Mouse (Mus musculus) Patski (cell line): ENCODE results near the gene Hoxc5. TPM values are rescaled to one million over a fixed set of nuclear protein-coding genes. Genes with fewer than 3 reads are reported as not detected.

ENCODE experiments used
- ATAC-seq: fragments of 100-300 bp; one replicate; pipeline ENCODE4 v1.8.0; 2021
- CTCF ChIA-PET: fragments of 350-600 bp; sonication (Branson Sonifier 250); formaldehyde crosslinking; loops from one replicate; lab custom pipeline; 2022; ENCODE audit warnings: inconsistent platforms; lab: Charles Lee
- POLR2A ChIA-PET: fragments of 350-600 bp; sonication (Branson Sonifier 250); formaldehyde crosslinking; loops from one replicate; lab custom pipeline; 2022; ENCODE audit warnings: antibody characterized with exemption, inconsistent platforms; lab: Charles Lee
- DNase-seq: peaks from one replicate; pipeline ENCODE4 v3.0.0-alpha.2; 2011; ENCODE audit warnings: low read depth, low spot score
- H3K27me3 ChIP-seq: fragments of 371-371 bp; one replicate; pipeline ENCODE4 v1.5.1; 2021
- CTCF ChIP-seq: fragments of 100-300 bp; IDR thresholded peaks from one replicate; pipeline ENCODE4 v1.5.1; 2021
- in situ Hi-C: fragments of 300-500 bp; cut with MboI; formaldehyde crosslinking; loops from 3 replicates; pipeline ENCODE4 v1.11.1; 2018; ENCODE audit warnings: low pct_unique_long_range_greater_than_20kb, mixed read lengths
- polyA plus RNA-seq: library from polyadenylated mRNA; unstranded; gene quantifications from one replicate; pipeline ENCODE4 v1.2.3, GENCODE M21; 2021

Hoxc5 gene
- polyA plus RNA-seq, 1 experiment from 2014 or later = 0.56 TPM

DNA sequence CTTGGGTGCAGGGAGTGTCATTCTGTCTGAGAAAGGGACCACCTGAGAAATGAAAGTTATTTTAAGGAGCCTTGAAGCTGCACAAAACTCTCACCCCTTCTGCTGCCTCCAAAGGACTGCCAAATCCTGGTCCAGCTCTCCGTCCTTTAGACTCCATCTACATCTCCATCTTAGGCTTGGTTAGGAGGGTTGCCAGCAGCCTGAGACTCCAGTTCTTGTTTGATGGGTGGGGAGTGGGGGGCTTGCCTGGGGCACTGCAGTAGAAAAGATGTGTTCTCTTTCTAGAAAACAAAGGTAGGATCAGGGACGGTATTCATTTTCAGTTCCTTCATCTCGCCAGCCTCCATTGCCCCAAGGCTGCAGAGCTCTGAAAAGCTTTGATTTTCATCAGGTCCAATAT lies 30.2 kb downstream of the Hoxc5 start:
- no peaks in the 10 kb centered on the region for H3K27me3 ChIP-seq
- ATAC-seq (no peak), DNase-seq (no peak)
- CTCF ChIA-PET = interaction anchor here (1.0 to 1.8 kb wide), 2 partner anchors 10 to 133 kb away, joined by 3 to 8 read pairs; no protein-coding TSS in a partner anchor
- in situ Hi-C loops = no loop called here
- no peak for TF ChIP-seq CTCF
- POLR2A ChIA-PET = no interaction called here

DNA sequence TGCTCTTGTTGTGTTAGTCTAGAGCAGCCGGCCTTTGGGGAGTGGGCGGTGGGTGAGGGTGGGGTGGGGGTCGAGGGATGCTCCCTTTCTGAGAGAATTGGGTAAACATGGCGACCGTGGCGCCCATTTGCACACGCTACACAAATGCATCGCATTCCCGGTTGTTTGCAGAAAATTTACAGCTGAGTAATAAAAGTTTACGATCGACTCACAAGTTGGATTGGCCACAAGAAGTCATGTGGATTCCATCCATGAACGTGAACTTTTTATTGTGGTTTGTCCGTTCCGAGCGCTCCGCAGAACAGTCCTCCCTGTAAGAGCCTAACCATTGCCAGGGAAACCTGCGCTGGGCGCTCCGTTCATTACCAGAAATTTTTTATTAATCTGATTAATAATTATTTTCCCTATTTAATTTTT lies 30.7 kb downstream of the Hoxc5 start, which contains the start of gene Hoxc6:
Gene Hoxc6, plus strand, starts transcription at position 319 of the 417 bp plus-strand sequence.
- TF ChIP-seq CTCF = no peak
- in situ Hi-C loops = no loop called here
- DNase-seq (no peak), ATAC-seq (no peak)
- ChIA-PET POLR2A (no interaction called here), CTCF (interaction anchor here (1.0 to 1.8 kb wide), 3 partner anchors 11 to 133 kb away, joined by 3 to 8 read pairs (median 3); no protein-coding TSS in a partner anchor)
- H3K27me3 ChIP-seq = no peaks in the 10 kb centered on the region

DNA sequence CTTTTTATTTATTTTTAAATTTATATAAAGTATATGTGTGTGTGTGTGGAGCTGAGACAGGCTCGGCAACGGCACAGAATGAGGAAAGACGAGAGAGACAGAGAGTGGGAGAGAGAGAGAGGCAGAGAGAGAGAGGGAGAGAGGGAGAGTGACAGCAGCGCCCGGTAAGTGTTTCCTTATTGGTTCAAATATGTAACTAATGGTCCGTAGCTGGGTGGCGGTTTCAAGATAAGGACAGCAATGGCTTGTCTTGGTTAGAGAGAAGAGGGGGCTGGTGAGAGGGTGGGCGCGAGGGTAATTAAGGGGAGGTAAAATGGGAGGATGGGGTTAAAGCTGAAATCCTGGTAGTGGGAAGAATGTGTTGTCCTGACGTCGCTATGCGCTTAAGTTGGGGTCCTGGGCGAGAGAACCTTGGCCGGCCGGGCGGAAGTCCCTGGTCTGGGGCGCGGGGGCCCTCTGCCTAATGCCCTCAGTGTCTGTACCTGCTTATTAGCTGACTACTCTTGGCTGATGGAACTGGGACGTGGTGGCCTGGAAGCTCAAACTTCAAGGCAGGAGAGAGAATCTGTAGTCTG lies 31.5 kb downstream of the Hoxc5 start:
- ATAC-seq (no peak), DNase-seq (no peak)
- in situ Hi-C loops = no loop called here
- CTCF ChIA-PET = interaction anchor here (1.0 to 2.0 kb wide), 3 partner anchors 11 to 132 kb away, joined by 3 to 8 read pairs (median 3); no protein-coding TSS in a partner anchor
- TF ChIP-seq CTCF = no peak
- no peaks in the 10 kb centered on the region for H3K27me3 ChIP-seq
- POLR2A ChIA-PET = interaction anchor here (0.8 to 1.2 kb wide), 3 partner anchors 11 to 167 kb away, joined by 3 to 5 read pairs (median 3); no protein-coding TSS in a partner anchor

DNA sequence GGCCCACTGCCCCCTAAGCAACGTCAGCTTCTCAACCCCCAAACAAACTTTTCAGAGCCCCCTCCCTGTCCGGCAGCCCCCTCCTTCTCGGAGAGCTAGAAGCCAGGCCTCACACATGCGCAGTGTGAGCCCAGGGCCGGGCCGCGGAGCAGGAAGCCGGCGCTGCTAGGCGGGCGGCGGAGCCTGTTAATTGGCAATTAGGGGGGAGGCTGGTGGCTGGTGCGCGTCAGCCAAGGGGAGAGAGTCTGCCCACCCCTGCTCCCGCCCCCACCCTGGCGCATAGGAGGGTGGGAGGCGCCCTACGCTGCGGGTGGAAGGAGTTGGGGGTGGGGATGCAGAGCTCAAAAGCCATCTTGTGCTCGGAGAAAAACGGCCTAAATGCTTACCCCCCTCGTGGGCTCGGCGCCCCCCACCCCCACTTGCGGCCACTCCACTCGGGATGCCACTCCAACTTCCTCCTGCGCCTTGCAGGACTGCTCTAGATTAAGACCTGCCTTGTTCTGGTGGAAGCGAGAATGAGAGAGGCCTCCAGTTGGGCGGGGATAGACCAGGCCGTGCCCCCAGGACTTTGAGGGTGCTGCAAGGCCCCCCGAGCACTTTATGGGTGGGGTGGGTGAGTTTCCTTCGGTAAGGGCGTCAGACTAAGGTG lies 32.1 kb downstream of the Hoxc5 start:
- in situ Hi-C loops = no loop called here
- TF ChIP-seq CTCF = no peak
- no peaks in the 10 kb centered on the region for H3K27me3 ChIP-seq
- ChIA-PET CTCF (interaction anchor here (1.2 to 2.0 kb wide), 3 partner anchors 12 to 94 kb away, joined by 3 to 8 read pairs (median 3); no protein-coding TSS in a partner anchor), POLR2A (interaction anchor here (0.5 to 1.2 kb wide), 4 partner anchors 9 to 166 kb away, joined by 3 to 5 read pairs (median 3); no protein-coding TSS in a partner anchor)
- ATAC-seq = peak; percentile 32
- no peak for DNase-seq

DNA sequence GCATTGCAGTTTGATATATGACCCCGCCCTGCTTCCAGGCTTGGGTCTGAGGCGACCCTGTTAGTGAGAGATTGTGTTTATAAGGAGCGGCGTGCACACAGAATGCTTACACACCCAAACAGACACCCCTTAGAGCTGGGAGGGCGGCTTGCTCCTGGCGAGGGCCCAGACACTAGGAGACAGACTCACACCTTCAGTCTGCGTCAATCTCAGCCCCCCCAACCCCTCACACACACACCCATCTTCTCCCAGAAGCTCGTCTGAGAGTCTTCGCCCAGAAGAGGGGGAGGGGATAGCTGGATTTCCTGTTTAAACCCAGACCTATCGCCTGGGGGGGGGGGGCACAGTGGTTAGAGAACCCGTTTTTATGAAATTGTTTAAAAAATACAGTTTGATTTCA lies 32.7 kb downstream of the Hoxc5 start:
- ATAC-seq = no peak
- CTCF ChIA-PET = interaction anchor here (1.2 to 2.0 kb wide), 3 partner anchors 12 to 178 kb away, joined by 3 to 8 read pairs (median 7); no protein-coding TSS in a partner anchor
- no peak for TF ChIP-seq CTCF
- POLR2A ChIA-PET = interaction anchor here (0.5 kb wide), 1 partner anchor 8 kb away, joined by 3 read pairs; no protein-coding TSS in a partner anchor
- DNase-seq = no peak
- in situ Hi-C loops = no loop called here
- H3K27me3 ChIP-seq = no peaks in the 10 kb centered on the region

DNA sequence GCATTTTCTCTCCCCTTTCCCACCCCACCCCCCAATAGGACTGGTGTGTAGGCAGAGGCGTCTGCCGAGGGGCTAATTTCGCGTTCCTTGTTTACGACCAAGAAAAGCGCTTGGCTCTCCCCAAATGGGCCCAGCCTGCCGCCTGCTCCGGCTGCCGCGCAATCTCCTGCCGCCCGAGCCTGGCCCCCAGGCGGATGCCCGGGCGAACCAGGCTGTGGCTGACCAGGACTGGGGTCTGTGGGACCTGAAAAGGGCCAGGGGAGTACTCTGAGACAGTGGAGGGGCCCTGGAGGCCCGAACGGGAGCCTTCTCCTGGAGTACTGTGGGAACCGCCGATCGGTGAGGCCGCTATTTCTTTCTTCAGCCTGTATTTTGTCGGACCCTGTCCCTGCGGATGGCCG lies 33.3 kb downstream of the Hoxc5 start:
- POLR2A ChIA-PET = no interaction called here
- CTCF ChIA-PET = interaction anchor here (1.2 to 1.8 kb wide), 2 partner anchors 13 to 178 kb away, joined by 3 to 7 read pairs; no protein-coding TSS in a partner anchor
- no peaks in the 10 kb centered on the region for H3K27me3 ChIP-seq
- ATAC-seq (no peak), DNase-seq (no peak)
- in situ Hi-C loops = no loop called here
- no peak for TF ChIP-seq CTCF

DNA sequence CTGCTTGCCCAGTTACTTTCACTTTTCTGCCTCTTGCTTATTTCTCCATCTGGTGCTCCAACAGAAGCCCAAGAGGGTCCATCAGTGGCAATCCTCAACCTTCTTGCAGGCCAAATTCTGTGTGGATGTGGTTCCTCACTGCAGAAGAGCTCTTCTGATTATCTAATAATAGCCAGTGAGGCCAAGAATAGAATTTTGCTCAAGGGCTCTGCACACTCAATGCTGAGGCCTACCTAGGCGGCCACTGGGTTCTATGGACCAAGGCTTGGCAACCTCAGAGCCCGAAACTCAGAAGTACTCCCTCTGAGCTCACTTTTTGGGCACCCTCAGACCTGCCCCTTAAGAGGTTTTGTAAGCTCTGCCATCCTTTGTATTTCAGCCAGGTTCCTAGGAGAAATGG lies 34.1 kb downstream of the Hoxc5 start:
- POLR2A ChIA-PET = no interaction called here
- in situ Hi-C loops = no loop called here
- no peaks in the 10 kb centered on the region for H3K27me3 ChIP-seq
- no peak for TF ChIP-seq CTCF
- DNase-seq (no peak), ATAC-seq (no peak)
- CTCF ChIA-PET = interaction anchor here (1.8 kb wide), 1 partner anchor 177 kb away, joined by 7 read pairs; no protein-coding TSS in a partner anchor

DNA sequence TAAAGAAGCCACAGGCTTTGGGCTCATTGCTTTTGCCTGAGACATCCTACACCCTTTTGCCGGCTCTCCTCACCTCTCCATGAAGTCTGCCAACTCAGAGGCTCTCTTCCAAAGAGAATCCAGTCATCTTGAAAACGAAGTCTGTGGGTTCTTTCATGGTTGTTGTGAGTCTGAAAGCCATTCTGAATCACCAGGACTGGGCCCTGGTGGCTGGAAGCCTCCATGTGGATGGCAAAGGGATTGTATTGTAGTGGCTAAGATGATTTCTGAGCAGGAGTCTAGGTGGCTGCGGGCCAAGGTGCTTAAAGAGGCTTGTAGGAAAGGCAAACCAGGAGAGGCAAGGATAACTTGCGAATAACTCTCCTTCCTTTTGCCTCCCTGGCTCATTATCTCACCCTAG lies 34.9 kb downstream of the Hoxc5 start:
- DNase-seq = no peak

DNA sequence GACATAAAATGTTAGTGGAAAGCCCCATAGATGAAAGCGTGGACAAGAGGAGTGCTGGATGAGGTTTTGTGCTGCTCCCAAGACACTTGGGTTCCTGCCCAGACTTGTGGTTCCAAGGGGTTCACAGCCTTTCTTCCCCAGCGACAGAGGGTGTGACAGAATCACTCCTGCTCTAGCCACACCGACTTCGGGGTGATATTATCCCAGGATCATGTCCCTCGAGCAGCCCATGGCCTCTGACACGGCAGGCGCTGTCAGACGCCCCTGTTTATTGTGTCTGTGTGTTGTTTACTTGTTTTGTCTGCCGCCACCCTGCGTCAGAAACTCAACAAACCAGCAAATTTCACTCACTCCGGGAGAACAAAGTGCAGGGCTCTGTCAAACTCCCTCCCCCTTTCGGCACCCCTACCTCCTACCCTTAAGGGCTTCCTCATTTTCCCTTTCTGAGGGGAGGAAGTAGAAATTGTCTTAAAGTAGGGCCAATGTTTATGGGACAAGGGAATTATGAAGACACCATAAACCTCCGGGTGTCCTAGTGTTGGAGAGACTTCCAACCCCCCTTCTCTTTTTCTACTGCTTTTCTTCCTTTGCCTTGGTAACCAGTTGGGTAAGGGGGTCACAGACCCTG lies 35.7 kb downstream of the Hoxc5 start:
- POLR2A ChIA-PET = no interaction called here
- CTCF ChIA-PET = no interaction called here
- ATAC-seq = no peak
- in situ Hi-C loops = no loop called here
- H3K27me3 ChIP-seq = no peaks in the 10 kb centered on the region
- no peak for DNase-seq
- TF ChIP-seq CTCF = no peak

More for the DNA sequence above, 34.9 kb downstream of the Hoxc5 start:
- no peak for TF ChIP-seq CTCF
- ChIA-PET POLR2A (no interaction called here), CTCF (no interaction called here)
- no peaks in the 10 kb centered on the region for H3K27me3 ChIP-seq
- no peak for ATAC-seq
- in situ Hi-C loops = no loop called here

DNA sequence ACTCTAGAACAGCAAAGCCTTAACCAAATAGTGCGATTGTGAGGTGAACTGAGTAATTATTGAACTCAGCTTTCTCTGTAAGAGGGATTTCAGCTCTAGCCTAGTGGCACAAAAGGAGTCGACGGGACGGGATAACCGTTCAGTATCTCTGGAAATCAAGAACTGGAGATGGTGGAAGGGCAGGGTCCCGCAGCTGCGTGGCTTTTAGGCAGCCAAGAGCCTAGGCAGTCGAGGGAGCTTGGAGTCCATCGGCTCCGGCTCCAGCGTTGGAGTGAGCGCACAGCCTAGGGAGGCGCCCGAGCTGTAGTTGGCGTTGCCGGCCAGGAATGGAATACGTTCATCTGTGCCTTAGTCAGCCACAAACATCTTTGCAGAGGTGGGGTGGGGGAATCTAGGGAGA lies 38.1 kb downstream of the Hoxc5 start:
- H3K27me3 ChIP-seq = no peaks in the 10 kb centered on the region
- TF ChIP-seq CTCF = no peak
- in situ Hi-C loops = no loop called here
- DNase-seq = no peak
- ATAC-seq = no peak
- POLR2A ChIA-PET = no interaction called here
- CTCF ChIA-PET = interaction anchor here (1.0 to 4.3 kb wide), 5 partner anchors 8 to 172 kb away, joined by 3 to 19 read pairs (median 11); no protein-coding TSS in a partner anchor
